Mouse (Mus musculus): Measurements from ENCODE around the gene Abca6.

DNA sequence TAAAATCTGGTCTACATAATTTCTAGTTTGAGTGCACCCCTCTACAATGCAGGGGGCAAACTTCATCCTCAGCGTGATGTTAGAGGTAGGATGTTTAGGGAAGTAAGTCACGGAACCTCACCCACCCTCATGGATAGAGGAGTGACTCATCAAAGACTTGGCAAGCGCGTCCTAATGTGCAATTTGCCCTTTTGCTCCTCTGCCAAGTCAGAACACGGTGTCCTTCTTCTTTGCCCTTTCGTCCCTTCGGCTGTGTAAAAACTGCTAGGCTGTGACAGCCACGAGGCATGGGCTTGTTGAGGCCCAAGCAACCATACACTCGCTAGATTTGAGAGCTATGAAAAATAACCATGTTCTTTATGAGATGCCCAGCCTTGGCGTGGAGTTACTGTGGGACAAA is 6.8 kb downstream of the Abca6 start:
- TF ChIP-seq POLR2A (IDR thresholded peaks at IDR 0.05; ENCODE audit: extremely low read depth, insufficient read depth, low read length) (no peak), CTCF (IDR thresholded peaks at IDR 0.05; ENCODE audit: low read depth, low read length) (no peak)

Data from liver, adult 2 months (tissue).